Mouse (Mus musculus): ENCODE results near the gene Fto.

DNA sequence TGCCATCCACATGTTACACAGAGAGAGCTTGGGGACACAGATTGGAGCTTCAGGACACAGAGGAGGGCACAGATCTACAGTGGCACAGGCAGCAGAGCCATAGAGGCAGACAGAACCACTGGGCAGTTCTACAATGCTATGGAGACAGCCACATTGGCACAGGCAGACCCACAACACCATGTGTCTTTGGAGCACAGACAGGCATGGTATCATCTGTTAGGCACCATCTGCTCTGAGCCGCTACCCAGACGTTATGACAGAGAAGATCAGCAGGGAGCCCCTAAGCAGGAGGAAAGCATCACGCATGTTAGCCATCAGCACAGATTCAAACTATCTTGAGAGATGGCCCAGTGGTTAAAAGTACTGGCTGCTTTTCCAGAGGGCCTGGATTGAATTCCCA lies 363.6 kb downstream of the Fto start:
- TF ChIP-seq CTCF (IDR thresholded peaks at IDR 0.05; ENCODE audit: extremely low read depth, insufficient read depth, insufficient read length, insufficient replicate concordance) (no peak), POLR2A (IDR thresholded peaks at IDR 0.05; ENCODE audit: low read depth, low read length) (no peak)
